Mouse (Mus musculus) kidney, postnatal 14 days (tissue): ENCODE data around the gene Marveld1.

ENCODE experiments used
- DNase-seq: peaks from one replicate; pipeline ENCODE4 v3.0.0; 2022; ENCODE audit warnings: mixed read lengths

Gene Marveld1

GRCm38 (mm10) chr19:42139724-42140517 lies 7.3 kb upstream of the Marveld1 start:
- DNase-seq: no peak

- DNase-seq: no peak
Observed at GRCm38 (mm10) chr19:42141998-42142397, 5.2 kb upstream of the Marveld1 start.

DNA sequence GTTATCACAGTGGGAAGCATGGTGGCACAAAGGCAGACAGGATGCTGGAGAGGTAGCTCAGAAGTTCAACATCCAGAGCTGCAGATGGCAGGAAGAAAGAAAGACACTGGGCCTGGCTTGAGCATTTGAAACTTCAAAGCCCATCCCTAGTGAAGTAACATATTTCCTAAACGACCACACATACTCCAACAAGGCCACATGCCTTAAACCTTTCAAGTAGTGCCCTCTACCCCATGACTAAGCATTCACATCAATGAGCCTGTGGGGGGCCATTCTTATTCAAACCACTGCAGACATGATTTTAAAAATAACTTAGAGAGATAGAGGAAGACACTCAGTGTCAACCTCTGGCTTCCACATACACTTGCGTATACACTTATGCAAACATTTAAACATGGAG lies 4.4 kb upstream of the Marveld1 start:
- no peak for DNase-seq

DNA sequence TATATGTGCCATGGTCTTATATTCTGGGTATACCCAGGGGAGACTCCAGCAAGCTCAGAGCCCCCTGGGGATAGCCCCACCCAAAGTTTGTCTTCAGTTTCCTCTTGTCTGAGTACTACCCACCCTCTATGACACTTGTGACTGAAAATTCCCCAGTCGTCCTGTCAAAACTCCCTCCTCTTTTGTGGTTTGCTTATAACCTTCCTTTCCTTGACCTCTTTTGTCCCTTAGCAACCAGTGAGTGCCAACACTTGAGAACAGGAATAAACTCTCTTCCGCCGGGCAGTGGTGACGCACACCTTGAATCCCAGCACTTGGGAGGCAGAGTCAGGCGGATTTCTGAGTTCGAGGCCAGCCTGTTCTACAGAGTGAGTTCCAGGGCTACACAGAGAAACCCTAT lies 3.1 kb upstream of the Marveld1 start:
- DNase-seq: no peak

GRCm38 (mm10) chr19:42144541-42145167 lies 2.5 kb upstream of the Marveld1 start:
- peak; percentile 92 for DNase-seq

GRCm38 (mm10) chr19:42145210-42145609 lies 2.0 kb upstream of the Marveld1 start:
- DNase-seq: no peak

DNA sequence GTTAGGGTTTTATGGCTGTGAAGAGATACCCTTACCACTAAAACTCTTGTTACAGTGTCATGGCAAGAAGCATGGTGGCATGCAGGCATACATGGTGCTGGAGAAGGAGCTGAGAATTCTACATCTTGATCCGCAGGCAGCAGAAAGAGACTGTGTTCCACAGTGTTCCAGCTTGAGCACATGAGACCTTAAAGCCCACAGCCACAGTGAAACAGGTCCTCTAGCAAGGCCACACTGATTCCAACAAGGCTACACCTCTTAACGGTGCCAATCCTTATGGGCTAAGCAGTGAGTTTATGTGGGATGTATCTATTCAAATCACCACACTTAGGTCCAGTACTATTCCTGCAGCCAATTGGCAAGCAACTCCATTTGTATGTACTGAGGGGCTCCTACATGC lies 1.5 kb upstream of the Marveld1 start:
- DNase-seq: no peak

GRCm38 (mm10) chr19:42146276-42147010 lies 757 bp upstream of the Marveld1 start:
- no peak for DNase-seq

DNA sequence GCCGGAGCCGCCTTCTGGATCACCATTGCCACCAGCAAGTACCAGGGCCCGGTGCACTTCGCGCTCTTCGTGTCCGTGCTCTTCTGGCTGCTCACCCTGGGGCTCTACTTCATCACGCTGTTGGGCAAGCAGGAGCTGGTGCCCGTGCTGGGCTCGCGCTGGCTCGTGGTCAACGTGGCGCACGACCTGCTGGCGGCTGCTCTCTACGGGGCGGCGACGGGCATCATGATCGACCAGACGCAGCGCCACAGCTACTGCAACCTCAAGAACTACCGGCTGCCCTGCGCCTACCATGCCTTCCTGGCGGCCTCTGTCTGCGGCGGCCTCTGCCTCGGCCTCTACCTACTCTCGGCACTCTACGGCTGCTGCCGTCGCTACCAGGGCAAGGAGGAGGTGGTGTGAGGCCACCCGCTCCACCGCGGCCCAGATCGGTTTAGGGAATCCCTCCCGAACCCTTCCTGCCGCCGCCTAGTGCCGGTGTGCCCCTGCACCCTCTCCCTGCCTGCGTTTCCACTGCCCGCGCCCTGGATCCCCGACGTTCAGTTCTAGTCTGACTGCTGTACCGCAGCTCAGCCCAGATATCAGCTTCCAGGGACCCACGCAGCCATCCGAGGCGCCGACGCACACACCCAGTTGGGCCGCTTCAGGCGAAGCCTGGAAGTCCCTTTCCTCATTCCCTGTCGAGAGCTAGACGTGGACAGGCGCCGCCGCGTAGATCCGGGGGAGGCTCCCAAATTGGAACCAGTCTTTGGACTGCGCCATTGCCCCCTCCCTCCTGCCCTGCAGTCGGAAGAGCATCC lies 769 bp downstream of the Marveld1 start:
- peak; percentile 74 for DNase-seq

DNA sequence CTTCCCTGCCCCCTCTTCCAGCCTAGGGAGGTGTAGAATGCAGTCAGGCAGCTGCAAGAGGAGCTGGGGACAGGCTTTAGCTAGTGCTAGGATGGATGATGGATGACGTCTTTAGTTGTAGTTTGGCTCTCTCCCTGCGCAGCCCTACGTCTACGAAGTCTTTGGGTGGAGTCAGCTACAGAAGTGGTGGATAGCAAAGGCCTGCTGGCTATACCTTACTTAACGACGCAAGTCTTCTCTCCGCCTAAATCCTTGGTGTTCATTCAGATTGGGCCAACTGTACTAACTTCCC lies 1.3 kb downstream of the Marveld1 start:
- DNase-seq: no peak

GRCm38 (mm10) chr19:42151990-42152389 lies 4.8 kb downstream of the Marveld1 start:
- peak; percentile 91 for DNase-seq

DNA sequence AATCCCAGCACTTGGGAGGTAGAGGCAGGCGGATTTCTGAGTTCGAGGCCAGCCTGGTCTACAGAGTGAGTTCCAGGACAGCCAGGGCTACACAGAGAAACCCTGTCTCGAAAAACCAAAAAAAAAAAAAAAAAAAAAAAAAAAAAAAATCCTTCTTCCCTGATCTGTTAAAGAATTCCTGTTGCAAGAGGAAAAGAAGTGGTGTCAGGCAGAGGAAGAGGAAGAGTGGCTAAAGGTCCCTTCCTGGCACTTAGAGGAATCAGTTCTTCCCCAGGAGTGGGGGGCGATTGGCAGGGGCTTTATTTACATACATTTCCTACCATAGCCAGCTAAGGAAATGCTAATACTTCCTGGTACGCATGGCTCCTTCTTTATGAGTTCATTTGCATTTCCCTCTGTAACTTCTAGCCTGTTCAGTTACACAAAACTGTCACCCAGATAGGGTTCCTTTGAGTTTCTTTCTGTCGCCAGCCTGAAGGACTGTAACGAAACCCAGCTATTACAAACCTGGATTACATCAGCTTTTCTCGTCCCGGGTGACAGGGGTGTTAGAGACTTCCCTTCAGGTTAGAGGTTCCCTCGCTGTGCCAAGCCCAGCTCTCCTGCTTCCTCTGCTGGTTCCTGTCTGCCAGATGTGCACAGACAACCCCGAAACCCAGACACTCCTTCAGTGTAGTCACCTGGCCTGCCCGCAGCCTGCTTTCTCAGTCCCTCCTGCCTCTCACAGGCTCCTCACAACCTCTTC lies 10.5 kb downstream of the Marveld1 start:
- no peak for DNase-seq

DNA sequence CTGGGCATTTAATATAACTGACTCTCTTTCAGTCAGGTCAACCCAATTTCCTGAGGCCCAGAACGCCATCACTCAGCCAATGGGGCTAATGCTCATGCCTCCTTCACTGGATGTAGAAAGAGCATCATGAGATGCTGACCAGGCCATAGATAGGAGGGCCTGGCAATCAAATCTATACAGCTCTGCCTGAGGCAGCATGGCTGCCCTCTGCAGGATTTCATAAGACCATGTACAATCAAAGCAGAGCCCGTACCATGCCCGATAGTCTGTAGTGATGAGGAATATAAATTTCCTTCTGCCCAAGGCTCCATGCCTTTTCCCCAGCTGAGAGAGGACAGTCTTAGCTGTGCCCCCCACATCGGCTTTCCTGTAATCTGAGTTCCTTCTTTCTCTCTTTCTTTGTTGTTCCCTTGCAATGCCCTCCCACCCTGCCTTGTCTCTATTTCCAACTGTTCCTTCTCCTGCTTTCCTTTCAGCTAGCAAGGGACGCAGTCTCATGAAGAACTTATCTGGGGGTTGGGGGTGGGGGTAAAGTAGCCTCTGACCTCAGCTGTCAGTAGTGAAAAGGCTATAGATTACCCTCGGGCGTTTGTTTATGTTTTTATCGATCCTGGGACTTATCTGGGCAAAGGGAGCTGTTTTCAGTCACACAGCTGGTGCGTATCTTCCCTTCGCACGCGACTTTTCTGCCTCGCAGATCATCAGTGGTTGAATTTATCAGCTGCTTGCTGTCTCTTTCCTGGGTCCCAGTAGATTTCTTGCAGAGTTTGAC lies 11.2 kb downstream of the Marveld1 start:
- no peak for DNase-seq

- DNase-seq: no peak
Observed at GRCm38 (mm10) chr19:42163764-42164163, 16.6 kb downstream of the Marveld1 start, which contains the start of gene Zfyve27. TSS of gene Zfyve27 (plus strand) at chr19:42163951.

- DNase-seq: no peak
Observed at GRCm38 (mm10) chr19:42164188-42164587, 17.0 kb downstream of the Marveld1 start.

DNA sequence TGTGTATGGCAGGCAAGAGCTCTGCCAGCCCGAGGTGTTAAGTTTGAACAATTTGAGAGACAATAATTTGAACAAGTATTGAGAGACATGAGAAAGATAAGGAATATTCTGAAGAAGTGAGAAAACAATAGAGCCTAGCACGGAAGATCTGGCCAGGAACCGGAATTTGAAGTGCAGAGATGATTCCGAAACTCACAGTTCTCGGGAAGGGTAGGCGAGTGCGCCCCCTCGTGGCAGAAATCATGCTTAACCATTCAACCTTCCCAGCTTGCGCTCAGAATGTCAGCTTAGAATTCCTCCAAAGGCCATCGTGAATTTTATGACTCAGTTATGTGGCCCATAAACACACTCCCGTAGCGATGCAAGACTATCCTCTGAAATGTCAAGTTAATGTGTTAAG lies 18.9 kb downstream of the Marveld1 start:
- DNase-seq: peak; percentile 89

DNA sequence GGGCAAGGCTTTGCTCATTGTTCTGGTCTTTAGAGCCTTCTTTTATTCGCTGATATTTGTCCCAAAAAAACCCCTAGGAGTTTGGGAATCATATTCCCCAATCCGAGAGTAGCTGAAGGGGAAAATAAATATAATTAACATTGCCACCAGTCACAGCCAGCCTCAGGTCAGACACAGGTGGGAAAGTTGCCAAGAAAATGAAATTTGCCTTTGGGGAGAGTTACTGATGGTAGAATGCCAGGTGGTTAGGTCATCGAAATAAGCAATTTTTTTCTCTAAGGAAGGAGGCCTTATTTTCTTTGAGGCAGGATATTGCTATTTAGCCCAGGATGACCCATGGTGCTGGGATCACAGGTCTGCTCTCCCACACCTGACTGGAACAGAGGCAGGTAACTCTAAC lies 19.6 kb downstream of the Marveld1 start:
- no peak for DNase-seq

DNA sequence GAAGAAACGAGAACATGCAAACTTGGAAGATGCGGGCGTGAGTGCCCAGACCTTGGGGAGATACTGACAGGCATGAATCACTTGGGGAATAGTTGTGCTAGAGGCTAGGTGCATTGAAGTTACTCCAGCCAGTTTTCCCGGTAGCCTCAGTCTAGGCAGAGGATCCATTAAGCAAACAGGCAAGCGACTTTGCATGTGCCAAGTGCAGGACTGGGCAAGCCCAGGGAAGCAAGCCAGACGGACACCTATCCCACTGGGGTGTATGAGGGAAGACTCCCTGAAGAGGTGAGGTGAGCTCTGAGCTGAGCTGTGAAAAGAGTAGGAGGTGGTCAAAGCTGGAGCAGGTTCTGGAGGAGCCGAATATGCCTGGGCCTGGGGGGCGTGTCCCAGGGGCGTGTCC lies 20.3 kb downstream of the Marveld1 start:
- DNase-seq: no peak

- DNase-seq: peak; percentile 40
Observed at GRCm38 (mm10) chr19:42169322-42169975, 22.2 kb downstream of the Marveld1 start.

DNA sequence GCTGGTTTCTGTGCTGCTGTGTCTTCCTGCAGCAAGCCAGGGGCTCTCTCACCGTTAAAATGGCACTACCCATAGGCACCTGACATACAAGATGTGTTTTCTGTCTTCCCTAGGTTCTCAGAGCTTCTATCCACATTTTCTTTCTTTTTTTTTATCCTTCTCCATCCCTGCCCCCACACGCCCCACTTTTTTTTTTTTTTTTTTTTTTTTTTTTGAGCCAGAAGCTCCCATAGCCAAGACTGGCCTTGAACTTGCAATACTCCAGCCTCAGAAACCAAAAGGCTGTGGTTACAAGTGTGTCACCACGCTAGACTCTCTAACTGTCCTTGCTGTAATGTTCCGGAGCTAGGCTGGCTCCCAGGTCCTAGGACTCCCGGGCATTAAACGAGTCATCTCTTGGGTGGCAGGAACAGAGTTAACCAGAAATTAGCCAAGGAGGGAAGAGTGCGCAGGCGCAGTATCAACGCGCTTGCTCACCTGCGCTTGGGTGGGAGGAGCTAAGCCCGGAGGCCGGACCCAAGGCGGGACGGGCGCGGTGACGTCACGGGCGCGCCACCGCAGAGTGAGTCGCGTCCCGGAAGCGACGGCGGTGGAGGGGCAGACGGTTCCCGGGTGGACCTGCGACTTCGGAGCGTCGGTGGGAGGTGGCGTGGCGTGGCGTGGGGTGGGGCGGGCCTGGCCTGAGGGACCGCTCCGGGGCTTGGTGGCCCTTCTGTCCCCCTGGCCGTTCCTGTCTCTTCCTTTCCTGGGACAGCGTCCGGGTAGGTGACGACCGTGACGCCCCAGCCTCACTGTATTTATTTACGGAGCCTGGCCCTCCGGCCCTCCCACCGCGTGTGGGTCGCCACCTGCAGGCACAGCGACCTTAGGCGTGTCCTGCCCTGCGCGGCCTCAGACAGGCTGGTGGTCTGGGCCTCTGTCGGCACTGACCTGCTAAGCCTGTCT lies 23.1 kb downstream of the Marveld1 start:
- DNase-seq: peak; percentile 97
